Mouse (Mus musculus) right cerebral cortex, adult 18-20 months (tissue): ENCODE measurements around the gene Smg7.
"Not testable (repeated sequence)": the region's sequence is repeated elsewhere in the genome, so short reads cannot be mapped to it uniquely, and the experiment has no call there.

Experiments used
- DNase-seq: peaks from one replicate; pipeline ENCODE4 v3.0.0; 2022; ENCODE audit warnings: mixed read lengths

Gene Smg7

GRCm38 (mm10) chr1:152901765-152902664 is at the start of gene Smg7:
Smg7 (minus strand) TSS chr1:152902646.
- DNase-seq, result no peak

- DNase-seq, result no peak
Measured at GRCm38 (mm10) chr1:152942977-152943376, 40.5 kb upstream of the Smg7 start.

- DNase-seq, result no peak
Measured at GRCm38 (mm10) chr1:152936365-152936764, 33.9 kb upstream of the Smg7 start.

- no peak for DNase-seq
Measured at GRCm38 (mm10) chr1:152935476-152935875, 33.0 kb upstream of the Smg7 start.

- DNase-seq, result no peak
Measured at GRCm38 (mm10) chr1:152933962-152934361, 31.5 kb upstream of the Smg7 start.

- no peak for DNase-seq
Measured at GRCm38 (mm10) chr1:152921786-152922185, 19.3 kb upstream of the Smg7 start.

- no peak for DNase-seq
Measured at GRCm38 (mm10) chr1:152917626-152918025, 15.2 kb upstream of the Smg7 start.

- DNase-seq, result no peak
Measured at GRCm38 (mm10) chr1:152916936-152917335, 14.5 kb upstream of the Smg7 start.

- DNase-seq, result no peak
Measured at GRCm38 (mm10) chr1:152915766-152916165, 13.3 kb upstream of the Smg7 start.

- no peak for DNase-seq
Measured at GRCm38 (mm10) chr1:152913483-152914460, 11.3 kb upstream of the Smg7 start.

- peak; percentile 91 for DNase-seq
Measured at GRCm38 (mm10) chr1:152904469-152904868, 2.0 kb upstream of the Smg7 start.

- no peak for DNase-seq
Measured at GRCm38 (mm10) chr1:152903591-152904135, 1.2 kb upstream of the Smg7 start.

GRCm38 (mm10) chr1:152902665-152903516 is 445 bp upstream of the Smg7 start:
- DNase-seq, result peak; percentile 97

GRCm38 (mm10) chr1:152901419-152901764 is 1.1 kb downstream of the Smg7 start:
- no peak for DNase-seq

GRCm38 (mm10) chr1:152888086-152888485 is 14.4 kb downstream of the Smg7 start:
- not testable (repeated sequence) for DNase-seq

- no peak for DNase-seq
Measured at GRCm38 (mm10) chr1:152871031-152871430, 31.4 kb downstream of the Smg7 start.

GRCm38 (mm10) chr1:152869901-152870300 is 32.5 kb downstream of the Smg7 start:
- no peak for DNase-seq

GRCm38 (mm10) chr1:152846856-152847255 is 55.6 kb downstream of the Smg7 start:
- DNase-seq, result no peak

- no peak for DNase-seq
Measured at GRCm38 (mm10) chr1:152845211-152845730, 57.2 kb downstream of the Smg7 start.

- DNase-seq, result no peak
Measured at GRCm38 (mm10) chr1:152844634-152845033, 57.8 kb downstream of the Smg7 start.

GRCm38 (mm10) chr1:152841057-152841456 is 61.4 kb downstream of the Smg7 start:
- no peak for DNase-seq

GRCm38 (mm10) chr1:152840343-152840742 is 62.1 kb downstream of the Smg7 start:
- no peak for DNase-seq
